Mouse (Mus musculus) embryonic facial prominence, embryonic 11.5 days (tissue): ENCODE measurements around the gene Cd200r3. TPM values are rescaled to one million over a fixed set of nuclear protein-coding genes. Genes with fewer than 3 reads are reported as not detected.

Experiments
- ATAC-seq: fragments of 200-750 bp; cut with Nextera tagmentation; replicated peaks from 2 replicates; pipeline ENCODE4 v1.8.0; 2017; ENCODE audit warnings: low read depth; ENCODE audit not compliant: insufficient number of reproducible peaks, low FRiP score, low TSS enrichment
- DNase-seq: peaks from one replicate; pipeline ENCODE4 v3.0.0-alpha.2; 2015; ENCODE audit warnings: low spot score
- H3K27ac ChIP-seq: fragments of 300-500 bp; sonication (generic); replicated peaks from 2 replicates; pipeline ENCODE4 v1.5.1; 2014; ENCODE audit warnings: mild to moderate bottlenecking, low read depth, low read length, control low read depth
- H3K27me3 ChIP-seq: fragments of 300-500 bp; sonication (generic); 2 replicates; pipeline ENCODE4 v1.6.1; 2014; ENCODE audit warnings: mild to moderate bottlenecking, low read length, moderate library complexity, mixed read lengths; ENCODE audit not compliant: control insufficient read depth, insufficient read depth
- H3K36me3 ChIP-seq: fragments of 300-500 bp; sonication (generic); replicated peaks from 2 replicates; pipeline ENCODE4 v1.6.1; 2014; ENCODE audit warnings: low read depth, mild to moderate bottlenecking, low read length, moderate library complexity, mixed read lengths; ENCODE audit not compliant: control insufficient read depth, insufficient read depth
- H3K4me1 ChIP-seq: fragments of 300-500 bp; sonication (generic); 2 replicates; pipeline ENCODE4 v1.6.1; 2014; ENCODE audit warnings: low read length, mixed read lengths; ENCODE audit not compliant: control insufficient read depth, insufficient read depth
- H3K4me2 ChIP-seq: fragments of 300-500 bp; sonication (generic); 2 replicates; pipeline ENCODE4 v1.6.1; 2014; ENCODE audit warnings: low read depth, mild to moderate bottlenecking, control low read depth, low read length, moderate library complexity
- H3K4me3 ChIP-seq: fragments of 300-500 bp; sonication (generic); 2 replicates; pipeline ENCODE4 v1.5.1; 2014; ENCODE audit warnings: low read depth, low read length, control low read depth
- H3K9ac ChIP-seq: fragments of 300-500 bp; sonication (generic); replicated peaks from 2 replicates; pipeline ENCODE4 v1.6.1; 2014; ENCODE audit warnings: mild to moderate bottlenecking, control low read depth, low read length
- H3K9me3 ChIP-seq: fragments of 300-500 bp; sonication (generic); replicated peaks from 2 replicates; pipeline ENCODE4 v1.6.1; 2016; ENCODE audit warnings: mild to moderate bottlenecking, low read length, inconsistent platforms, mixed read lengths; ENCODE audit not compliant: control insufficient read depth
- WGBS: fragments of 180-500 bp; shearing (Covaris S2); extraction: QIAGEN DNeasy Blood & Tissue Kit; methylation state at CpG from one replicate; pipeline ENCODE4 v1.1.7; 2014; 5-methylcytosine and 5-hydroxymethylcytosine counted together
- polyA plus RNA-seq: library from polyadenylated mRNA; unstranded; fragments of >200 nt; fragmentation: Nextera tagmentation; extraction: Ambion mirVana; gene quantifications from 2 replicates; pipeline ENCODE4 v1.2.1, GENCODE M21; 2014

Gene Cd200r3
- polyA plus RNA-seq, 1 experiment from 2014 or later, result not detected

GRCm38 (mm10) chr16:44982972-44983371, 39.5 kb downstream of the Cd200r3 start:
- ATAC-seq (no peak), DNase-seq (no peak)
- Histone ChIP-seq H3K4me2 (no peak overlapping the region), H3K27me3 (no peaks in the 10 kb centered on the region), H3K4me3 (no peak overlapping the region), H3K4me1 (no peaks in the 10 kb centered on the region), H3K9me3 (no peaks in the 10 kb centered on the region), H3K36me3 (no peaks in the 10 kb centered on the region), H3K9ac (no peak overlapping the region), H3K27ac (no peak overlapping the region)
- WGBS, result 90% methylated on average over 2 of the region's 2 CpGs

GRCm38 (mm10) chr16:44983379-44984060, 40.0 kb downstream of the Cd200r3 start:
- H3K9me3 ChIP-seq, result no peaks in the 10 kb centered on the region
- no peaks in the 10 kb centered on the region for H3K36me3 ChIP-seq
- WGBS, result 76% methylated on average over 3 of the region's 3 CpGs

DNA sequence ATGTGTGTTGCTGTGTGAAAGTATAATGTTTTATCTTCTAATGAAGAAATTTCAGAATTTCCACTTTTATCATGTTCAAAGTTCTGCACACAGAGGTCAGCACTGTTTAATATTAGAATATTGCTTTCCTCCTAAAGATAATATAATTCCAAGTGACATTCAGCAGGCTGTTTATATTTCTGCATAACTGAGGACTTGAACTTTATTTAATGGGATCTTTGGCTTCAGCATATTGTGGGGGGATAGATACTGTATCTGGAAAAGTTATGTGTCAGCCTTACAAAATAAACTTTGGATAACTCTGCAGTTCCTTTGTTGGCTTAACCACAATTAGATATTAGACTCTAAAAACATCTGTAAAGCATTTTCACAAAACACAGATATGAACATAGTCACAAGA, 40.6 kb downstream of the Cd200r3 start:
- Histone ChIP-seq H3K9ac (no peak overlapping the region), H3K4me2 (no peak overlapping the region), H3K27me3 (no peaks in the 10 kb centered on the region), H3K4me1 (no peaks in the 10 kb centered on the region), H3K4me3 (no peak overlapping the region), H3K27ac (no peak overlapping the region), H3K9me3 (no peaks in the 10 kb centered on the region), H3K36me3 (no peaks in the 10 kb centered on the region)
- DNase-seq, result no peak
- no peak for ATAC-seq

More at GRCm38 (mm10) chr16:44983379-44984060, 40.0 kb downstream of the Cd200r3 start:
- DNase-seq (no peak), ATAC-seq (no peak)
- H3K4me3 ChIP-seq, result no peak overlapping the region
- no peak overlapping the region for H3K27ac ChIP-seq
- no peaks in the 10 kb centered on the region for H3K27me3 ChIP-seq
- H3K4me2 ChIP-seq, result no peak overlapping the region
- H3K4me1 ChIP-seq, result no peaks in the 10 kb centered on the region
- H3K9ac ChIP-seq, result no peak overlapping the region

- no peak overlapping the region for H3K4me2 ChIP-seq
- DNase-seq (no peak), ATAC-seq (no peak)
- no peak overlapping the region for H3K9ac ChIP-seq
- no peaks in the 10 kb centered on the region for H3K4me1 ChIP-seq
- H3K36me3 ChIP-seq, result no peaks in the 10 kb centered on the region
- 74% methylated on average over 3 of the region's 3 CpGs for WGBS
- no peak overlapping the region for H3K4me3 ChIP-seq
- no peak overlapping the region for H3K27ac ChIP-seq
- no peaks in the 10 kb centered on the region for H3K27me3 ChIP-seq
- no peaks in the 10 kb centered on the region for H3K9me3 ChIP-seq
Observed at GRCm38 (mm10) chr16:44984925-44985324, 41.4 kb downstream of the Cd200r3 start.

DNA sequence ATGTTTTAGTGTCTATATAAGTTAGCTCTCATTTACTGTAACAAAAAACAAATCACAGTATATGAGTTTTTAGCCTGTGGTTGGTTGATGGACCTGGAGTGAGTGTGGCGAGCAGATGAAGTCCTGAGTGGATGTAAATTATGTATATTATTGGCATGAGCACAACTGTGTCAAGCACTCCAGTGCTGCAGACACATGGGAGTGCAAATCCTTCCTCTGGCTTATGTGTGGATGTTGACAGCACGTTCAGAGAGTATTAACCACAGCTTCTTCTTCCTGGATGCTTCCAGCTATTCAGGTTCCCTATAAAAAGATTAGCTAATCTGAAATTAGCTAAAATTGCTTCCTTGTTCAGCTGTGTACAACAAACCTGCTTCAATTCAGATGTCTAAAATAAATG, 42.6 kb downstream of the Cd200r3 start:
- Histone ChIP-seq H3K9me3 (no peaks in the 10 kb centered on the region), H3K4me2 (no peak overlapping the region), H3K36me3 (no peaks in the 10 kb centered on the region), H3K4me3 (no peak overlapping the region), H3K27ac (no peak overlapping the region), H3K4me1 (no peaks in the 10 kb centered on the region), H3K27me3 (no peaks in the 10 kb centered on the region), H3K9ac (no peak overlapping the region)
- no peak for DNase-seq
- WGBS, result 66% methylated on average over 2 of the region's 2 CpGs
- no peak for ATAC-seq

- no peaks in the 10 kb centered on the region for H3K27me3 ChIP-seq
- ATAC-seq (no peak), DNase-seq (no peak)
- H3K36me3 ChIP-seq, result no peaks in the 10 kb centered on the region
- H3K9me3 ChIP-seq, result no peaks in the 10 kb centered on the region
- no peak overlapping the region for H3K4me2 ChIP-seq
- no peak overlapping the region for H3K27ac ChIP-seq
- H3K4me1 ChIP-seq, result no peaks in the 10 kb centered on the region
- H3K4me3 ChIP-seq, result no peak overlapping the region
- H3K9ac ChIP-seq, result no peak overlapping the region
- WGBS, result 88% methylated on average over 4 of the region's 4 CpGs
Observed at GRCm38 (mm10) chr16:44988667-44989357, 45.3 kb downstream of the Cd200r3 start.

GRCm38 (mm10) chr16:44993319-44994019, 50.0 kb downstream of the Cd200r3 start:
- no peaks in the 10 kb centered on the region for H3K4me1 ChIP-seq
- DNase-seq (no peak), ATAC-seq (no peak)
- H3K4me3 ChIP-seq, result no peak overlapping the region
- H3K36me3 ChIP-seq, result no peaks in the 10 kb centered on the region
- H3K27me3 ChIP-seq, result no peaks in the 10 kb centered on the region
- H3K9ac ChIP-seq, result no peak overlapping the region
- H3K27ac ChIP-seq, result no peak overlapping the region
- H3K9me3 ChIP-seq, result no peaks in the 10 kb centered on the region
- H3K4me2 ChIP-seq, result no peak overlapping the region
- WGBS, result 83% methylated on average over 4 of the region's 4 CpGs
